Mouse (Mus musculus) bone marrow macrophage, adult 2 months (primary cell): ENCODE data around the gene Chrm3. TPM values are rescaled to one million over a fixed set of nuclear protein-coding genes. Genes with fewer than 3 reads are reported as not detected.

Experiments
- H3K27ac ChIP-seq: 2 replicates; pipeline ENCODE4 v1.5.1; 2012; ENCODE audit warnings: low read depth, low read length; ENCODE audit not compliant: insufficient read depth
- H3K4me1 ChIP-seq: 2 replicates; pipeline ENCODE4 v1.6.1; 2012; ENCODE audit warnings: low read length; ENCODE audit not compliant: control insufficient read depth, insufficient read depth
- H3K4me3 ChIP-seq: 2 replicates; pipeline ENCODE4 v1.5.1; 2012; ENCODE audit warnings: mild to moderate bottlenecking, low read length, moderate library complexity; ENCODE audit not compliant: insufficient read depth
- CTCF ChIP-seq: IDR thresholded peaks from 2 replicates; pipeline ENCODE4 v1.5.1; 2012; ENCODE audit warnings: low read depth, mild to moderate bottlenecking, low read length, moderate library complexity
- POLR2A ChIP-seq: IDR thresholded peaks from 2 replicates; pipeline ENCODE4 v1.6.1; 2012; ENCODE audit warnings: mild to moderate bottlenecking, low read depth, low read length, borderline replicate concordance
- polyA plus RNA-seq: library from polyadenylated mRNA; stranded (reverse); fragments of >200 nt; gene quantifications from 2 replicates; pipeline ENCODE4 v1.2.4, GENCODE M21; 2012; ENCODE audit not compliant: missing spikeins, insufficient read depth, insufficient read length

Gene Chrm3
- polyA plus RNA-seq, 1 experiment = not detected

GRCm38 (mm10) chr13:10090778-10091177 is 269.9 kb downstream of the Chrm3 start:
- Histone ChIP-seq H3K4me3 (no peak overlapping the region), H3K4me1 (no peaks in the 10 kb centered on the region), H3K27ac (no peak overlapping the region)
- no peak for TF ChIP-seq POLR2A

- TF ChIP-seq CTCF = no peak
- no peak for TF ChIP-seq POLR2A
- Histone ChIP-seq H3K4me3 (no peak overlapping the region), H3K27ac (no peak overlapping the region), H3K4me1 (no peaks in the 10 kb centered on the region)
Observed at GRCm38 (mm10) chr13:10086336-10086735, 274.3 kb downstream of the Chrm3 start.

GRCm38 (mm10) chr13:10081896-10082426 is 278.7 kb downstream of the Chrm3 start:
- no peak overlapping the region for H3K4me3 ChIP-seq
- TF ChIP-seq POLR2A = no peak
- no peak for TF ChIP-seq CTCF
- H3K4me1 ChIP-seq = no peaks in the 10 kb centered on the region
- H3K27ac ChIP-seq = no peak overlapping the region

- Histone ChIP-seq H3K4me1 (peaks cover 4% of the 10 kb centered on the region), H3K27ac (no peak overlapping the region), H3K4me3 (no peak overlapping the region)
- TF ChIP-seq POLR2A (no peak), CTCF (no peak)
Observed at GRCm38 (mm10) chr13:10071165-10071564, 289.5 kb downstream of the Chrm3 start.

- Histone ChIP-seq H3K27ac (no peak overlapping the region), H3K4me1 (peaks cover 11% of the 10 kb centered on the region), H3K4me3 (no peak overlapping the region)
- no peak for TF ChIP-seq CTCF
- no peak for TF ChIP-seq POLR2A
Observed at GRCm38 (mm10) chr13:10068927-10069580, 291.6 kb downstream of the Chrm3 start.

- TF ChIP-seq POLR2A (no peak), CTCF (no peak)
- no peak overlapping the region for H3K27ac ChIP-seq
Observed at GRCm38 (mm10) chr13:10066829-10067618, 293.6 kb downstream of the Chrm3 start.

GRCm38 (mm10) chr13:10065776-10066175 is 294.9 kb downstream of the Chrm3 start:
- H3K27ac ChIP-seq = no peak overlapping the region
- H3K4me1 ChIP-seq = peaks cover 11% of the 10 kb centered on the region
- no peak overlapping the region for H3K4me3 ChIP-seq
- TF ChIP-seq CTCF (no peak), POLR2A (no peak)

More at GRCm38 (mm10) chr13:10066829-10067618, 293.6 kb downstream of the Chrm3 start:
- H3K4me1 ChIP-seq = peaks cover 11% of the 10 kb centered on the region
- no peak overlapping the region for H3K4me3 ChIP-seq

- Histone ChIP-seq H3K27ac (no peak overlapping the region), H3K4me1 (peaks cover 11% of the 10 kb centered on the region), H3K4me3 (no peak overlapping the region)
- TF ChIP-seq CTCF (no peak), POLR2A (no peak)
Observed at GRCm38 (mm10) chr13:10062681-10063080, 298.0 kb downstream of the Chrm3 start.

GRCm38 (mm10) chr13:10058993-10059392 is 301.7 kb downstream of the Chrm3 start:
- Histone ChIP-seq H3K27ac (no peak overlapping the region), H3K4me1 (no peaks in the 10 kb centered on the region), H3K4me3 (no peak overlapping the region)
- TF ChIP-seq POLR2A = no peak
- TF ChIP-seq CTCF = no peak

- Histone ChIP-seq H3K4me1 (no peaks in the 10 kb centered on the region), H3K27ac (no peak overlapping the region), H3K4me3 (no peak overlapping the region)
- no peak for TF ChIP-seq CTCF
- no peak for TF ChIP-seq POLR2A
Observed at GRCm38 (mm10) chr13:10057644-10058198, 302.9 kb downstream of the Chrm3 start.
